Mouse (Mus musculus): Measurements from ENCODE around the gene Cfap97. TPM values are rescaled to one million over a fixed set of nuclear protein-coding genes. Genes with fewer than 3 reads are reported as not detected.

The Cfap97 gene
- polyA plus RNA-seq, 1 experiment = 8.1 TPM

DNA sequence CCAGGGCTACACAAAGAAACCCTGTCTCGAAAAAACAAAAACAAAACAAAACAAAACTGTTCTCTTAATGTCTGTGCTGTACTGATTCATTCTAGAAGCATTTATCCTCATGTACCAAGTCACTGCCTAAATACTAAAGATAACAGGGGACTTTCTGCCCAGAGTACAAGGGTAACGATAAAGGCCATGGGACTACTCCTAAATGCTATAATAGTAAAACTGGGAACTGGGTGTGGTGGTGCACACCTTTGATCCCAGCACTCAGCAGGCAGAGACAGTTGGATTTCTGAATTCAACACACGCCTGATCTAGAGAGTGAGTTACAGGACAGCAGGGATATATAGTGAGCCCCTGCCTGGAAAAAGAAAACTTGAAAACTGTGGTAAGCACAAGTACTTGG lies 9.9 kb upstream of the Cfap97 start:
- WGBS = 97% methylated on average over 3 of the region's 3 CpGs
- no peak for DNase-seq
- Histone ChIP-seq H3K27ac (ENCODE audit: control insufficient read depth, insufficient read depth, low read length) (no peak overlapping the region), H3K36me3 (ENCODE audit: control insufficient read depth, insufficient read depth, low read length) (no peaks in the 10 kb centered on the region), H3K4me1 (replicated peaks; ENCODE audit: control insufficient read depth, insufficient read depth, low read length) (peaks cover 8% of the 10 kb centered on the region), H3K4me3 (ENCODE audit: control insufficient read depth, insufficient read depth, low read length) (no peak overlapping the region), H3K27me3 (ENCODE audit: control insufficient read depth, insufficient read depth, low read length) (no peaks in the 10 kb centered on the region)
- TF ChIP-seq CTCF (IDR thresholded peaks at IDR 0.05; ENCODE audit: borderline replicate concordance, control insufficient read depth, extremely low read depth, insufficient read depth, low read length, poor library complexity) (no peak), POLR2A (IDR thresholded peaks at IDR 0.05; ENCODE audit: control insufficient read depth, extremely low read depth, insufficient read depth, low read length, poor library complexity) (no peak)

- no peaks in the 10 kb centered on the region for H3K36me3 ChIP-seq (ENCODE audit: control insufficient read depth, insufficient read depth, low read length)
- WGBS = 83% methylated on average over 4 of the region's 4 CpGs
- DNase-seq = no peak
- H3K4me3 ChIP-seq (ENCODE audit: control insufficient read depth, insufficient read depth, low read length) = no peak overlapping the region
- H3K4me1 ChIP-seq (replicated peaks; ENCODE audit: control insufficient read depth, insufficient read depth, low read length) = peaks cover 8% of the 10 kb centered on the region
- no peak overlapping the region for H3K27ac ChIP-seq (ENCODE audit: control insufficient read depth, insufficient read depth, low read length)
- TF ChIP-seq CTCF (IDR thresholded peaks at IDR 0.05; ENCODE audit: borderline replicate concordance, control insufficient read depth, extremely low read depth, insufficient read depth, low read length, poor library complexity) (no peak), POLR2A (IDR thresholded peaks at IDR 0.05; ENCODE audit: control insufficient read depth, extremely low read depth, insufficient read depth, low read length, poor library complexity) (no peak)
- H3K27me3 ChIP-seq (ENCODE audit: control insufficient read depth, insufficient read depth, low read length) = no peaks in the 10 kb centered on the region
Measured at GRCm38 (mm10) chr8:46142498-46143081, 9.0 kb upstream of the Cfap97 start.

- no peak for DNase-seq
- Histone ChIP-seq H3K4me3 (ENCODE audit: control insufficient read depth, insufficient read depth, low read length) (no peak overlapping the region), H3K4me1 (replicated peaks; ENCODE audit: control insufficient read depth, insufficient read depth, low read length) (peaks cover 8% of the 10 kb centered on the region), H3K27ac (ENCODE audit: control insufficient read depth, insufficient read depth, low read length) (no peak overlapping the region), H3K27me3 (ENCODE audit: control insufficient read depth, insufficient read depth, low read length) (no peaks in the 10 kb centered on the region), H3K36me3 (ENCODE audit: control insufficient read depth, insufficient read depth, low read length) (no peaks in the 10 kb centered on the region)
- TF ChIP-seq POLR2A (IDR thresholded peaks at IDR 0.05; ENCODE audit: control insufficient read depth, extremely low read depth, insufficient read depth, low read length, poor library complexity) (no peak), CTCF (IDR thresholded peaks at IDR 0.05; ENCODE audit: borderline replicate concordance, control insufficient read depth, extremely low read depth, insufficient read depth, low read length, poor library complexity) (no peak)
- 75% methylated on average over 5 of the region's 5 CpGs for WGBS
Measured at GRCm38 (mm10) chr8:46143470-46143869, 8.1 kb upstream of the Cfap97 start.

GRCm38 (mm10) chr8:46143924-46144323 lies 7.6 kb upstream of the Cfap97 start:
- no peak for TF ChIP-seq POLR2A (IDR thresholded peaks at IDR 0.05; ENCODE audit: control insufficient read depth, extremely low read depth, insufficient read depth, low read length, poor library complexity)
- no peak for TF ChIP-seq CTCF (IDR thresholded peaks at IDR 0.05; ENCODE audit: borderline replicate concordance, control insufficient read depth, extremely low read depth, insufficient read depth, low read length, poor library complexity)
- Histone ChIP-seq H3K4me3 (ENCODE audit: control insufficient read depth, insufficient read depth, low read length) (no peak overlapping the region), H3K36me3 (ENCODE audit: control insufficient read depth, insufficient read depth, low read length) (no peaks in the 10 kb centered on the region), H3K27ac (ENCODE audit: control insufficient read depth, insufficient read depth, low read length) (no peak overlapping the region), H3K4me1 (replicated peaks; ENCODE audit: control insufficient read depth, insufficient read depth, low read length) (peaks cover 8% of the 10 kb centered on the region), H3K27me3 (ENCODE audit: control insufficient read depth, insufficient read depth, low read length) (no peaks in the 10 kb centered on the region)
- WGBS = 22% methylated on average over 1 of the region's 1 CpGs
- no peak for DNase-seq

DNA sequence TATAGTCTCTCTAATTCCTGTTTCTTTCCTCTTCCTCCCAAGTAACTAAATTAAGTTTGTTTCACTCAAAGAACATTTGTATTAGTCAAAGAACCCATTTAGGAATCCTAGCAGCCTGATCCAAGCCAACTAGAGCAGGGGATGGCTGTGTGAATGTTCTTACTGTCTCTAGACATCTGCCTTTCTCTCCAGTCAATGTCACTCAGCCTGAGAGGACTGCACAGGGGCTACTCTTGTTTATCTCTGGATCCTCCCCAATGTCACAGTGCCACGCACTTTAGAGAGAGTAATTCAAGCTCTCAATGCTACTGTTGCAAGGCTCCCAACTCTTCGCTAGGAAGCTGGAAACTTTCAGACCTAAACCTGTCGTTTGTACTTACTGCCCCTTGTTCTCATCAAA lies 5.4 kb upstream of the Cfap97 start:
- Histone ChIP-seq H3K36me3 (ENCODE audit: control insufficient read depth, insufficient read depth, low read length) (no peaks in the 10 kb centered on the region), H3K27ac (ENCODE audit: control insufficient read depth, insufficient read depth, low read length) (no peak overlapping the region), H3K27me3 (ENCODE audit: control insufficient read depth, insufficient read depth, low read length) (no peaks in the 10 kb centered on the region), H3K4me3 (ENCODE audit: control insufficient read depth, insufficient read depth, low read length) (no peak overlapping the region), H3K4me1 (replicated peaks; ENCODE audit: control insufficient read depth, insufficient read depth, low read length) (peaks cover 11% of the 10 kb centered on the region)
- no peak for DNase-seq
- WGBS = 87% methylated on average over 3 of the region's 3 CpGs
- TF ChIP-seq POLR2A (IDR thresholded peaks at IDR 0.05; ENCODE audit: control insufficient read depth, extremely low read depth, insufficient read depth, low read length, poor library complexity) = no peak
- TF ChIP-seq CTCF (IDR thresholded peaks at IDR 0.05; ENCODE audit: borderline replicate concordance, control insufficient read depth, extremely low read depth, insufficient read depth, low read length, poor library complexity) = no peak

- 98% methylated on average over 6 of the region's 6 CpGs for WGBS
- no peak for DNase-seq
- no peaks in the 10 kb centered on the region for H3K27me3 ChIP-seq (ENCODE audit: control insufficient read depth, insufficient read depth, low read length)
- TF ChIP-seq POLR2A (IDR thresholded peaks at IDR 0.05; ENCODE audit: control insufficient read depth, extremely low read depth, insufficient read depth, low read length, poor library complexity) = no peak
- no peak for TF ChIP-seq CTCF (IDR thresholded peaks at IDR 0.05; ENCODE audit: borderline replicate concordance, control insufficient read depth, extremely low read depth, insufficient read depth, low read length, poor library complexity)
- H3K27ac ChIP-seq (ENCODE audit: control insufficient read depth, insufficient read depth, low read length) = no peak overlapping the region
- peaks cover 13% of the 10 kb centered on the region for H3K4me1 ChIP-seq (replicated peaks; ENCODE audit: control insufficient read depth, insufficient read depth, low read length)
- H3K36me3 ChIP-seq (ENCODE audit: control insufficient read depth, insufficient read depth, low read length) = no peaks in the 10 kb centered on the region
- no peak overlapping the region for H3K4me3 ChIP-seq (ENCODE audit: control insufficient read depth, insufficient read depth, low read length)
Measured at GRCm38 (mm10) chr8:46149306-46149705, 2.3 kb upstream of the Cfap97 start.

DNA sequence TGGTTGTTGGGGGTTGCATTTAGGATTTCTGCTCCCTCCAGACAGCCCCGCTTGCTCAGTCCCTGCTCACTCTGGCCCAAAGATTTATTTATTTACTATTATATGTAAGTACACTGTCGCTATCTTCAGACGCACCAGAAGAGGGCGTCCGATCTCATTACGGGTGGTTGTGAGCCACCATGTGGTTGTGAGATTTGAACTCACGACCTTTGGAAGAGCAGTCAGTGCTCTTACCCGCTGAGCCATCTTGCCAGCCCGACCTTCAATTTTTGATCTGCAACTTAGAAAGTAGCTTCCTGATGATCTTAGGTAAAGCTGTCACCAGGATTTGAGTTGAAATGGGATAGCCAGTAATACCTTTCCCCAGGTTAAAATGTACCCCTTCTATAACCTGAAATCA lies 1.8 kb upstream of the Cfap97 start:
- no peak for DNase-seq
- no peak overlapping the region for H3K27ac ChIP-seq (ENCODE audit: control insufficient read depth, insufficient read depth, low read length)
- no peak overlapping the region for H3K4me3 ChIP-seq (ENCODE audit: control insufficient read depth, insufficient read depth, low read length)

More for the DNA sequence above, 1.8 kb upstream of the Cfap97 start:
- 92% methylated on average over 9 of the region's 9 CpGs for WGBS
- Histone ChIP-seq H3K27me3 (ENCODE audit: control insufficient read depth, insufficient read depth, low read length) (no peaks in the 10 kb centered on the region), H3K36me3 (ENCODE audit: control insufficient read depth, insufficient read depth, low read length) (no peaks in the 10 kb centered on the region), H3K4me1 (replicated peaks; ENCODE audit: control insufficient read depth, insufficient read depth, low read length) (peaks cover 9% of the 10 kb centered on the region)
- TF ChIP-seq CTCF (IDR thresholded peaks at IDR 0.05; ENCODE audit: borderline replicate concordance, control insufficient read depth, extremely low read depth, insufficient read depth, low read length, poor library complexity) (no peak), POLR2A (IDR thresholded peaks at IDR 0.05; ENCODE audit: control insufficient read depth, extremely low read depth, insufficient read depth, low read length, poor library complexity) (no peak)

Measured in thymus, adult 2 months (tissue).